Mouse (Mus musculus) urinary bladder, postnatal 25 days (tissue): ENCODE results near the gene Upp2.

Experiments used
- DNase-seq: peaks from one replicate; pipeline ENCODE4 v3.0.0; 2022; ENCODE audit warnings: low spot score

Upp2 gene

DNA sequence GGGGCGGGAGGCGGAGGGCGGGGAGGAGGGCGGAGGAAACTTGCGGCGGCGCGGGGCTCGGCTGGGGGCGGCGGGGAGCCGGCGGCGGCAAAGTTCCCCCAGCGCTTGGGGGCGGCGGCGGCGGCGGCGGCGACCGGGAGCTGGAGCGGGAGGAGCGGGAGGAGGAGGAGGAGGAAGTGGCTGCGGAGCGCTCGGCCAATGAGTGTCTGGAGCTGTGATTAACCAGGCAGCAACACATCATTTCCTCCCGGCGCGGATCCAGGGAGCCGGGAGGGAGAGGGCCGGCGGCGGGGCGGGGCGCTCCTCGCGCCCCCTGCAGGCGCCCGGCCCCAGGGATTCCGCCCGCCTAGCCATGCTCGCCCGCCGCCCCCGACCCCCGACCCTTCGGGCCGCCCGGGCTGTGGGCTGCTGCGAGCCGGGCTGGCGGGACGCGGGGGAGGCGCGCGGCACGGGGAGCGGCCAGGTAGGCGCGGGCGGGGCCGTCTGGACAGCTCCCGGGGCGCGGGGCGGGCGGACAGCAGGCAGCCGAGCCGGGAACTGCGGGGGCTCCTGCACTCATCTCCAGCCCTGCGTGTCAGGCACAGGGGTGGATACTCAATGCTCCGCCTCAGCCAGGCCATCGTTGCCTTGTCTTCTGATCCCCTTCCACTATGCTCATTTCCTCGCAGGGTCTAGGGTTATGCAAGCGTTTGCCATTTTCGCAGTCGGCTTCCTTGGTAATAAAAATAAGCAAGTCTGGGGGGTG, at the start of gene Upp2, which contains the start of gene Acvr1:
Upp2 (plus strand) TSS at position 233 of the 745 bp plus-strand sequence.
Acvr1 (minus strand) TSS at position 92 of the 745 bp plus-strand sequence.
- peak; percentile 78 for DNase-seq

DNA sequence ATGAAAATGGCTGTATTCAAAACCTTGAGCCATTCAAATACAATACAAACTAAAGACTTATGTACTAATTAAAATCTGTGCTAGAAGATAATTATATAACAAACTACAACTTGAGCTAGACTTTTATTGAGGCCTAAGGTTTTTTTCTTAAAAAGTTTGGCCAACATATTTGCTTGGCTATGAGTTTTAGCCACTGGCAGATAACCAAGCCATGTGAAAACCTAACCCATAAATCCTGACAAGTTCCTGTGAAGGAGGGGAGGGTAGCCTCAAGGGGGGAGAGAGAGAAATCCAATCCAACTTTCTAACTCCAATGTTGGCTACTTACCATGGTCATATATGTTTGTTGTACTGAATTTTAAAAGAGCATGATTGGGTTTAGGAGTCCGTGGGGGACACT, 48.6 kb upstream of the Upp2 start:
- no peak for DNase-seq

DNA sequence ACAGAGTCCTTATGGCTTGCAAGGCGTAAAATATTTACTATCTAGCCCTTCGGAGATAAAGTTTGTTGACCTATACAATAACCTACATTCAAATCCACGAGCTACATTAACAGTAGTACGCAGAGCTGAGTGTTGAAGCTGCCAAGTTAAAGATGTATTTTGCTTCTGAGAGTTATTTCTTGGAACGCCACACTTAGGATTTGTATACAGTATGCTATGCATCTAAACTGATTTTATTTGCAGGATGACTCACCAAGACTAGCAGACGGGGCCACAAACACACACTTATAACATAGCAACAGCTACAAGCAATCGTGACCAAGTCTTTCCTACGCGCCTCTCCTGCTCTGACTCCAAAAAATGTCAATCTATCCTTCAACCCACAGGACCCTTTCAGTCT, 46.4 kb upstream of the Upp2 start:
- DNase-seq: no peak

DNA sequence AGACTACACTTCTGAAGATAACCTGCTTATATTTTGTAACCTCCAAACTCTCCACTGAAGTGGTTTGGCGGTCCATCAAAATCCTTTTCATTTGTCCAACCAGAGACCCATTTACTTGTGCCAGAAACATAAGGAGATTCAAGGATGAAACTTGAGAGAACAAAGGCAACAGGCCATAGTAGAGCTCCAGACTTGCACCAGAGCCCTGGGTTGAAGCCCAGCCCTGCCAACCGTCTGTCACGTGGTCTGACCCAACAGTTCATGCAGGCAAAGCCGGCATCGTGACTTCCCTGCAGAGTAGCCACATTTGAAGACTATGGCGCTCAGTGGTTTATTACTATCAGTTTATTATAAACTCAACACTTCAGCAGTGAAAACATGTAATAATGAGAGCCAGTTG, 45.5 kb upstream of the Upp2 start:
- DNase-seq: no peak

DNA sequence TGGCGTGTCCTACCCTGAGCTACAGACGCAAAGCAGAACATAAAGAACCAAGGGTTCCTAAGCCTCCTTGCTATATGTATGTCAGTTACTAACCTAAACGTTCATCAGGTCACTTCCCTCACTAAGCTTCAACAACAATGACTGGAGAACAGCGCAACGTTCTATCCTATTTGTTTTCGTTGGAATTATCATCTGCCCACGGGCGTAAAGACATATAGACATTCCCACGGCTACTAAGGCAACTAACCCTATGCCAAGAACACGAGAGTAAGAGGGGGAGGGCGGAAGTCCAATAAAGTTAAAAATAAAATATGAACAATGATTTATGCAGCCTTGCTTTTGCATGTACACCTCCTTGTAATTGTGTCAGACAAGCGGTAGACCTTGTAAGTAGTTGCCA, 44.0 kb upstream of the Upp2 start:
- no peak for DNase-seq

DNA sequence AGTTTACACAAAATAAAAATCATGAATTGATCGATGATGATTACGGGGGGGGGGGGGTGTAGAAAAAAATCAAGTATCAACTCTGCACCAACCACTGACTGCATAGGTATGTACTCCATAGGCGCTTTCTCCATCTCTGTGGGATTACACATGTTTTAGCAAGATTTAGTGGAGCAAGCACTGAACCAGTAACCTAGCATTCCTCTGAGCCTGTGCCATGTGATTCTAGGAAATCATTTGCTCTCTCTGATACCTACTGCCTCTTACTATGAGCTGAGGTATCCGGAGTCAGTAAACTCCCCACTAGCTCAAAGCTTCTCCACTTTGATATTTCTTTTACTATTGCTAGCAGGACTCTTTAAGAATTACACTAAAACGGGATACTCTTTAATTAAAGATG, 43.2 kb upstream of the Upp2 start:
- no peak for DNase-seq

DNA sequence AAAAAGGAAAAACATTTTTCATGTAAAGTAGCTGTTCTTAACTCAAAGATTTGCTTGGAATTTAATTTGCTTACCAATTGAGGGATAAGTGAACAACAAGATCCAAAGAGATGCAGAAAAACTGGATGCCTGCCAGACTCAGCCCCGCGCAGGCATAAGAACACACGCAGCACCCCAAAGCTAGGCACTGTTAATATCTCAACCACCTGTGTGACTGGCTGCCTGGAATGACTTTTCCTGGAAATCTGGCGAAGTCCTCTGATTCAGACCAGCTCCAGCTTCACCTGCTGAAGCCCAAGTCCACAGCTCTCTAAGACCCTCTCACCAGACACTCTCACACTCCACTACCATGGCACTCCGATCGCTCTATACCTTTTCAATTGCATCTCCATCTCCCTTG, 42.7 kb upstream of the Upp2 start:
- DNase-seq: no peak

DNA sequence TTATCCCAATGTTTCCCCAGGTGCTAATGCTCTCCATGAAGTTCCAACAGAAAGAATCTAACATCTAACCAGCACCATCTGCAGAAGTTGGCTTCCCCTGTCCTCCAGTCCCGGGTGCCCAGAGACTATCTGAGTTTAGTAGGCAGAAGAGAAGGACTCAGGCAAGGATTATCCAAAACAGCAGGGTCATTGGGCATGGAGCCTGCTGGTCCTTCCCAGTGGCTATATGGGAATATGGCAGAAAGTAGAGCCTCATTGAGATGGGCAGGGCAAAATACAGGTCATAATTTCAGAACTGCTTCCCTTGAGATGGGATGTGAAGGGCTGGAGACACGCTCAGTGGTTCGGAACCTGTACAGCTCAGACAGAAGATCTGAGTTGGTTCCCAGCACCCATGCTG, 39.3 kb upstream of the Upp2 start:
- DNase-seq: no peak

DNA sequence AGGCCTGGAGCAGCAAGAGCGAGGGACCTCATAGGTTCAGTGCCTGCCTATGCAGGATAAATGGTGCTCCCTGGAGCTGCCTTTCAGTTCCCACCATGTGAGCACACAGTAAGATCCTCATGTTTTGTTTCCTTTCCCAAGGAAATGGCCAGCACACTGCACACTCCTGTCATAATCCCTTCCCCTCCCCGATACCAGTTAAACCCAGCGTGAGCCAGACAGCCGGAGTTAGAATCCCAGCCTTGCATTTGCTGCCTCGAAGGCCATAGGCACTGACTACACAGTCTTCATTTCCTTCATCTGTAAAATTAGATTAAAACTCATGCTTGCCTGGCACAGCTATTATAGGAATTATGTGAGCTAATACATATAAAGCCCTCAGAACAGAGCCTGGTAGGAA, 37.7 kb upstream of the Upp2 start:
- no peak for DNase-seq

DNA sequence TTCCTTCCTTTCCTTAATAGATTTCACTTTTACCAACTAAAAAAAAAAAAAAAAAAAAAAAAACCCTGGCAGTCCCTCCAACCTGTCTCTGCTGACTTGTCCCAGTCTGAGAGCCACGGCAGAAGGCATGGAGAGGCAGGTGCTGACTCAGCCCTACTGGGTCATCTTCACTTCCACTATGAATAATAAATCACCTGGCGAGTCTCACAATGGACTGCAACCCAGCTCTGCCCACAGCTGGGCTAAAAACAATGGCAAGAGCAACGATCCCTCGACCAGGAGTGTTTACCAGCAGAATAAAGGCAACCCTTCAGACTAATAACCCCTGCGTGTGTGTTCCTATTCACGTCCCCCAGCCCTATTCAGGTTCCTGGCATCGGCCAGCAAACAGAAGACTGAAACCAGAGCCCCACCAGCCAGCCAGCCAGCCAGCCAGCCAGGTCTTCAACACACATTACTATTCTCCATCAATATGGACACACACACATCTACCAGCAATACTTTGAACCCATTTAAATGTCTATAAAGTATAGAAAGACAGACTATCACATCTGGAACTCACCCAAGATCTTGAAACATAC, 37.1 kb upstream of the Upp2 start:
- no peak for DNase-seq

DNA sequence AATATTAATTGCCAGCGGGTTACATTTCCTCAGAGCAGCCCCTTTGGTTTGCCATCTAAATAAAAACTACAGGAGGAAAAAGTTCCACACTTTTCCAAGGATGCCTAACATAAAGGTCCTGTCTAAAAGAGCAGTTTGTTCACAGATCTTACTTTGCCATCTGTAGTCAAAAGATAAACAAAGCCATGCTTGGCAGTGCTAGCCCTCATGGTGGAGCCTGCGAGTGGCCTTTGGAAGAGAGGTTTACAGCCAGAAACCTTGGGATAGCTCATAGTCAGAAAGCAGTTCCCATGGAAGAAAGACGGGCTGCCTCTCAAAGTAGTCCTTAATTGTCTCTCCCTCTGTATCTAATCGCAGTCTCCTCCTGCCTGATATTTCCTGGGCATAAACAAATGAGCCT, 36.6 kb upstream of the Upp2 start:
- DNase-seq: no peak

DNA sequence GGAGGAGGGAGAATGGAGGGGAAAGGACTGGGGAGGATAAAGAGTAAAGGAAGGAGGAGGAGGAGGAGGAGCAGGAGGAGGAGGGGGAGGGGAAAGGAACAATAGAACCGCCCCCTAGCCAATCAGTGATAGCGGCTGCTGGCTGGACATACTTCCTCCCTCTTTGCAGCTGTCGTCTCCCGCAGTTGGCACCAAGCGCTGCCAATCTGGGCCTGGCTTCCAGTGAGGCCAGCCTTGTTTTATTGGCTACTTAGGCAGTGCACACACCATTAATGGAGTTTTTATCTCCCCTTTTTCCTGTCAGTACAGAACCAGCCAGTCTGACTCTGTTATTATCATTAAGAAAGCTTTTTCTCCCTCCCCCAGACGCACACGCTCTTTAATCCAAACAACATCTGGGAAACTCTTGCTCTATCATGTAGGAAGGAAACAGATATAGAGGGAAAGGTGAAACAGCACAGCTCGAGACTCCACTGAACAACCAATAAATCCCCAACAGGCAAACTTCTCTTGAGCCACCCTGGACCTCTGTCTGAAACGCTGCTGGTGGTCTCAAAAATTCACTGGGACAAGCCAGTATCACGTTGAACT, 34.7 kb upstream of the Upp2 start:
- peak; percentile 50 for DNase-seq

DNA sequence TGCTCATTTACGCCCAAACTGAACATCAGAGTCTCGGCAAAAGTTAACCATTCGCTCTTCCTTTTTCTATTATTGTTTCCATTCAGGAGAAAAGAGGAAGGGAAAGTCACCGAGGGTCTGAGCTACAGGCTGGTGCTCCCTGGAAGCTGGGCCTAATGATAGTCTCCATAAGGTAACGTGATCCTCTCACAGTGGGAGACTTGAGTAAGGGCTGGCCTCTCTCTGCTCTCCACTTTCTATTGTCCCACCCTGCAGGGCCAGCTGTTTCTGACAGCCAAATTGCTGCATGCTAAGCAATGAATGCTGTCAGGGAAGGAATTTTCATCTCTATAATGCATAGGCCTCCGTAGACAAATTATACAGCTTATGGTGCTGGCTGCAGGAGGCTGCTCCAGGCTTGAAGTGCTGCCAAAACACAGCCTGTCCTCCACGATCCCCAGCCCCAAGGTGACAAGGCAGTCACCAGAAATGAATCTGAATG, 33.5 kb upstream of the Upp2 start:
- no peak for DNase-seq

DNA sequence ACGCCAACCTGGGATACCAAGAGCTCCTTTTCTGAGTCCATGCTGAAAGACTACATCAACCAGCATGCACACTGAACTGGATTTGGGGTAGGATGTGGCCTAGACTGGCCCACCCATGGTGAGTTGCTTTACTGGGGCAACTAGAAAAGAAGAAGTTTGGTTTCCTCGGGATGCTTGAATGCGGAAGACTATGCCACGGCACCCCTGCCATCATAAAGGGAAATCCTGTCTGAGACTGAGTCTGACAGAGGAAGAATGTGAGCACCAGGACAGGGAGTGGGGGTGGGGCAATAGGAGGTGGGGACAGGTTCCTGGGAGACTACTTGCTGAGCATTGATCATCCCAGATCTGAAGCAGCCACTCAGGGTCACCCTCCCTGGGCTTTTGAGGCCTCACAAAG, 32.7 kb upstream of the Upp2 start:
- no peak for DNase-seq

DNA sequence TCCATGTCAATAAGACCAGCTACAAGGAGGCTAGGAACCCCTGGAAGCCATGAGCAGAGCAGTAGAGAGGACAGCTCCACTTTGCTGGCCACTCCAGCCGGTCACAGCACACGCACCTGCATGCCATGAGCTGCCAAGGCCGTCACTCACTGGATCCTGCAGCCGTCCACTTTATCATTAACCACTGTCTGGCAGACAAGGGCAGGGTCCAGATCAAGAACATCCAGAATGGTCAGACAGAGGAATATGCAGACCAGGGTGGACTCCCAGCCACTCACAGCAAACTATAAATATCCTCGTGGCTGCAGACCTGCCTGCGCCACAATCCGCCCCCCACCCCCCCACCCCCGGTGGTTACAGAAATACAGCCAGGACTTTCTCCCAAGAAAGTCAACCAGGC, 31.9 kb upstream of the Upp2 start:
- no peak for DNase-seq

DNA sequence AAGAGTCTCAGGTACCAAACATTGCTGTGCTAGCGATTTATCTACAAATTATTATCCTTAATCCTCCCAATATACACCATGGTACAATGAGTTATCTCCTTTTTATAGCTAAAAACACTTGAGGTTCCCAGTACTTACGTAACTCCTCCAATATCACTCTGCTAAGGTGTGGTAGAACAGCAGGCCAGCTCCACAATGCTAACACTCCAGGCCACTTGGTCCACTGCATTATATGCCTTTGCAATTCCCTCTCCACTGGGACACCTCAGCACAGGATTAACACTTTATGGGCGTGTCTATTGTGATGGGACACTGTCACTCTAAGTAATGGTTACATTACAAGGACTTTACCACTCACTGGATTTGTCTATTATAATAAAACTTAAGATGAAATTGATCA, 30.3 kb upstream of the Upp2 start:
- no peak for DNase-seq

DNA sequence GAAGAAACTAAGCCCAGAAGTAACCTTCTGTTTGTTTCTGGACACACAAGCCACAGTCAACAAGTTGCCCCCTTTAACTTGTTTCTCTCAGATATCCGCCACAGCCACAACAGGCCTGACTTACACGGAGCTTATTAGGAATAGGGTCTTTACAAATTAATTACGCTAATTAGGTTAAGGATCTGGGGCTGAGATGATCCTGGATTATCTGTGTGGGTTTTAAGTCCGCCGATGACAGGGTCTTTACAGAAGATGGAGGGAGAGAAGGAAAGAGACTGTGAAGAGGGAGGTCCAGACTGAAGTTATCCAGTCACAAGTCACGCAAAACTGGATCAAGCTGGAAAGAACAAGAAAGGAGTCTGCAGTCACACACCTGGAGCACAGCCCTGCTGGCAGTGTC, 28.9 kb upstream of the Upp2 start:
- no peak for DNase-seq

DNA sequence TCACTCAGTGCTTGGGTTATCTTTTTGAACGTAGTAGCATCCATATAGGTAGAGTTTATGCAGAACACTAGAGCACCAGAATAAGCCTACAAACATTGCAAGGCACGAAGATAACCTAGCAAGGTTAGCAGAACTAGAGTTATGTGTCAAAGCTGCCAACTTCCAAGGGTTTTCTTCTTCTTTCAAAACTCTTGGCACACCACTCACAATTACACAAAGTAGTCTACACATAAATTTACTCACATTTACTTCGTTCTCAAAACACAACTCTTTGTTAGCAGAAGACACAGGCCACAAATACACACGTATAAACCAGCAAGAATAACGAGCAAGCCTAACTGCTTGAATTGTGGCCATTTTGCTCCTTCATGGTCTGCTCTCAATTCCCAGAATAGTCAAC, 23.8 kb upstream of the Upp2 start:
- no peak for DNase-seq

DNA sequence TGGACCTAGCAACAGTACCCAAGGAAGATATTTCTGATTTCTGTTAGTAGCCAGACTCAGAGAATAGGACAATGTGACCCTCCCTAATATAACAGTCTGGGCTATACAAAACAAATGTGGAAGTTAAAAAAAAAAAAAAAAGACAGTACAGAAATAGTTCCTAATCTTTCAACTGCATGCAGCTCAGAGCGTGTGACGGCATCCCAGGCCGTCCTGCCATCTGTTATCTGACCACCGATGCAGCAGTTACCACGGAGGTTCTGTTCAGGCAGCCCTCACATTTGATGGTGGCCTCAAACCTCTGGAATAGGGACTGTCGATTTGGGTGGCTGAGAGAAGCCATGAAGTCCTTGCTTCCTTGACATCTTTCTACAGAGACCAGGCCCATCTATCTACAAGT, 22.7 kb upstream of the Upp2 start:
- no peak for DNase-seq

DNA sequence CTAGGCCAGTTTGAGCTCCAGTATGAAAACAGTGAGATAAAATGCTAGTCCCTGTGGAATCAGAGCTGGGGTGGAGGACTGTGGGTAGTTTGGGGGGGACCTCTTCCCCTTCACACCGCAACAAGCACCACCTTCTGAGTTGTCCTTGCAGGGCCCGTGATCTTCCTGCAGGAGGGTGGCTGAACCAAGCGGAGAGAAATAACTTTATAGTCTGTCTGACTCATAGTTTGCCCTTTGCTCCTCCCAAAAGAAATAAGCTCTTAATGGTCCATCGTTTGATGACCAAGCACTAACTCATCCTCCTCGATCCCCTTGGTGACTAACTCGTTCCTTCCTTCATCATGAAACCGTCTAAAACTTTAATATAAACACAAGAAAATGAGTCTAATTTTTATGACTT, 20.8 kb upstream of the Upp2 start:
- no peak for DNase-seq

DNA sequence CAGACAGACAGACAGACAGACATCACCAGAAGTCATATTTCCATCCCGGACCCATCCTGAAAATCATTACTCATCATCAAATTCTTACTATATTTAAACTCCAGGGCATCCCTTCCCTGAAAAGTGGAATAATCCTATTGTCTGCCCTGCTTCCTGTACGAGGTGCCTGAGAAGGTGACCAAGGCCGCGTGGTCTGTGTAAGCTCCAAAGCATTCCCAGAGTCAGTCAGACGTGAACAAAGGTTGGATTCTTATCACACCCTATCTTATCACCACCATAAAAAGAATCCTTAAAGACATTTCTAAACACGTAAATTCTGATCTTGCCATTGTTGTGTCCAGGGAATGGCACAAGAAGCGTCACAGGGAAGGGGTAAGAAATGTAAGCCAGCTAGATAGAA, 18.2 kb upstream of the Upp2 start:
- no peak for DNase-seq

DNA sequence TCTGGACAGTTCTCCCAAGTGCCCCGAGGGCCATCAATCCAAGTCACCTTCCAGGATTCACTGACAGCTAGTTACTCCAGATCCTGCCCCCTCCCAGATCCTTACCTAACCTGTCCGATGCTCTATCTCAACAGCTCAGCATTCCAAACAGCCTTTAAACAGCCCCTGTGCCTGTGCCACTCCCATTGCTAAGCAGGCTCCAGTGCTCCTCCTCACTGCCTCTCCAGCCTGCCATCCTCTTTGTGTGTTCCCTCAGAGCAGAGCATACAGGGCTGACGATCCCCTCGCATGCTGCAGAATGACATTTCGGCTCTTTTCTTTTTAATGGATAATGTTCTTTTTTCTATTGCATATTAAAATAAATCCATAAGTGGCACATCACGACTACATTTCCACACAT, 17.1 kb upstream of the Upp2 start:
- no peak for DNase-seq

DNA sequence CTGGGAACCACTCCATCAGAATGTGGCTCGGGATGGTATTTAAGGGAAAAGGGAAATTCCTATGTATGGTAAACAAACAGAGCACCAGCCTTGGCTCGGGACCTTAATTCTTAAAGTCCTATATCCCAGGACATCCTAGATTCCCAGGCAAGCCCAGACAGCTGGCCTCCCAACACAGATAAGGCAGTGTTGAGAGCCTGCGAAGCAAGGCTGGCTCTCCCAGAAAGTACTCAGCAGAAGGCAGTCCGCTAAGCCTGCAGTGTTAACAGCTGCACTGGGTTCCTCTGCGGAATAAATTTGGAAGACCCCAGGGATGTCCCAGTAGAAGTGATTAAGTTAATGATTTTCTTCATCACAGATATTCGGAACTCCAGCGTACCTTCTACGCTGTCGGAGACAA, 16.6 kb upstream of the Upp2 start:
- DNase-seq: no peak

DNA sequence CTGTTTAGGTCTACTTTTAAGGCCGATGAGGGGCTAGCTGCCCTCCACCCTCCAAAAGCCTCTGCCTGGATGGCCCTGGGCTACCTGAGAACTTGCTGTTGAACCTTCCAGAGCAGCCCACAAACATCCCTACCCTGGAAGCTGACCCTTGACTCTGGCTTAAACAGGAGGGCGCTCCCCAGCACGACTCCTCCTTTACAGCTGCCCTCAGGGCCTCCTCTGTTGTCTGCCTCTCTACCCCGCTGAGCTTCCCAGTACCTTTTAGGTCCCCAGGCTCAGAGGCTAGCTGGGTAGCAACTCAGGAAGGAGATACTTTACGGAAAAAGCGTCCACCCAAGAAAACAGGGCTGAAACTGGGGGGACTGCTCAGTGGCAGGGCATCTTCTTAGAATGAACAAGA, 15.2 kb upstream of the Upp2 start:
- DNase-seq: no peak
